Mouse (Mus musculus): ENCODE measurements around the gene Bnip1. TPM values are rescaled to one million over a fixed set of nuclear protein-coding genes. Genes with fewer than 3 reads are reported as not detected.

Gene Bnip1
- total RNA-seq, 2 experiments from 2014 or later: 31.2 to 33.6 TPM

GRCm38 (mm10) chr17:26793068-26793765 lies 12.4 kb downstream of the Bnip1 start:
- DNase-seq (ENCODE audit: low spot score in 2 of 2): no peak

- DNase-seq (ENCODE audit: low spot score in 2 of 2): peak; percentile 16 to 54
These were observed 13.9 kb downstream of the Bnip1 start for GRCm38 (mm10) chr17:26794744-26795143.

GRCm38 (mm10) chr17:26795386-26795785 lies 14.5 kb downstream of the Bnip1 start:
- DNase-seq (ENCODE audit: low spot score in 2 of 2): no peak

GRCm38 (mm10) chr17:26797379-26798128 lies 16.7 kb downstream of the Bnip1 start:
- no peak for DNase-seq (ENCODE audit: low spot score in 2 of 2)

- DNase-seq (ENCODE audit: low spot score in 2 of 2): no peak
These were observed 22.0 kb downstream of the Bnip1 start for GRCm38 (mm10) chr17:26802886-26803285.

- DNase-seq (ENCODE audit: low spot score in 2 of 2): no peak
These were observed 31.7 kb downstream of the Bnip1 start for GRCm38 (mm10) chr17:26812607-26813006.

- DNase-seq (ENCODE audit: low spot score in 2 of 2): no peak
These were observed 32.6 kb downstream of the Bnip1 start for GRCm38 (mm10) chr17:26813497-26813896.

GRCm38 (mm10) chr17:26816810-26817209 lies 35.9 kb downstream of the Bnip1 start:
- DNase-seq (ENCODE audit: low spot score in 2 of 2): no peak

GRCm38 (mm10) chr17:26817776-26818175 lies 36.9 kb downstream of the Bnip1 start:
- no peak for DNase-seq (ENCODE audit: low spot score in 2 of 2)

GRCm38 (mm10) chr17:26826131-26826530 lies 45.3 kb downstream of the Bnip1 start:
- no peak for DNase-seq (ENCODE audit: low spot score in 2 of 2)

- DNase-seq (ENCODE audit: low spot score in 2 of 2): no peak
These were observed 52.9 kb downstream of the Bnip1 start for GRCm38 (mm10) chr17:26833806-26834205.

GRCm38 (mm10) chr17:26834302-26834965 lies 53.6 kb downstream of the Bnip1 start:
- no peak for DNase-seq (ENCODE audit: low spot score in 2 of 2)

GRCm38 (mm10) chr17:26834966-26835755 lies 54.3 kb downstream of the Bnip1 start:
- no peak for DNase-seq (ENCODE audit: low spot score in 2 of 2)

GRCm38 (mm10) chr17:26835956-26836355 lies 55.1 kb downstream of the Bnip1 start:
- no peak for DNase-seq (ENCODE audit: low spot score in 2 of 2)

GRCm38 (mm10) chr17:26836377-26836776 lies 55.5 kb downstream of the Bnip1 start:
- DNase-seq (ENCODE audit: low spot score in 2 of 2): no peak

- no peak for DNase-seq (ENCODE audit: low spot score in 2 of 2)
These were observed 56.1 kb downstream of the Bnip1 start for GRCm38 (mm10) chr17:26836786-26837545.

- no peak for DNase-seq (ENCODE audit: low spot score in 2 of 2)
These were observed 56.7 kb downstream of the Bnip1 start for GRCm38 (mm10) chr17:26837546-26837985.

- no peak for DNase-seq (ENCODE audit: low spot score in 2 of 2)
These were observed 57.5 kb downstream of the Bnip1 start for GRCm38 (mm10) chr17:26838191-26838910.

GRCm38 (mm10) chr17:26838911-26839717 lies 58.2 kb downstream of the Bnip1 start:
- DNase-seq (ENCODE audit: low spot score in 2 of 2): no peak
